Mouse (Mus musculus): ENCODE data around the gene Thsd4. TPM values are rescaled to one million over a fixed set of nuclear protein-coding genes. Genes with fewer than 3 reads are reported as not detected.

Thsd4 gene
- total RNA-seq, 1 experiment from 2014 or later: 7.2 TPM

DNA sequence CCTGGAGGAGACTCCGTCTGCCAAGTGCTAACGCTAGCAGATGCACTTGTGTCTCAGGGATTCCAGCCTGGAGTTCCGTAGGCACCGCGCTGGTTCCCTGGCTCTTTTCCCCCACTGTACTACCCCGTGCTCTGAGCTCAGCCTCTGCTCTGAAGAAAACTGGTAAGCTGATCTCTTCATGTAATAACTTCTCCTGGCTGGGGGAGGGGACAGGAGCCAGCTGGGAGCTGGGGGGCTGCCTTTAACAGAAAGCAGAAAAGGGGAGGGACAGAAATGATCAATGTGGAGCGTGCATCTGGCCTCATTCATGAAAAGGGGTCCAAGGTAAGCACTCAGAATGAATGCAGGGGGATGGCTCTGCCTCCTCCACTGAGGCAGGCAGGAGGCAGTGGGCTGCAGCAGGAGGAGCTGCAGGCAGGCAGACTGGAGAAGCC is 380.7 kb downstream of the Thsd4 start:
- DNase-seq: no peak

DNA sequence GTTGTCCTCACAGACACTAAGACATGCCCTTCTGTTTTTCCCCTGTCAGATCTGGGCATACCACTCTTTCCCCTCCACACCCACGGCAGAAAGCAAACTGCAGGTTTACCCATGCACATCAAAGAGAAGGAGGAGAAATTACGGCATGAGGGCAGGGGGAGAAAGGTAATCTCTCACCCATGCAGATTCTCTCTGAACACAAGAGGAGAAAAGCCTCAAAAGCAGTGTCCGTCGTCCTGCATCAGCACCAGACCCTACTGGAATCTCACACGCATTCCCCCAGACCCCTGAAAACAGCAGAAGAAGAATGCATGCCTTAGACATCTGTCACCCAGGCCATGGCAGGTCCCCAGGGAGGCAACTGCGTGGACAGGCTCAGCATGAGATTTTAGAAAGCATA is 381.4 kb downstream of the Thsd4 start:
- no peak for DNase-seq

DNA sequence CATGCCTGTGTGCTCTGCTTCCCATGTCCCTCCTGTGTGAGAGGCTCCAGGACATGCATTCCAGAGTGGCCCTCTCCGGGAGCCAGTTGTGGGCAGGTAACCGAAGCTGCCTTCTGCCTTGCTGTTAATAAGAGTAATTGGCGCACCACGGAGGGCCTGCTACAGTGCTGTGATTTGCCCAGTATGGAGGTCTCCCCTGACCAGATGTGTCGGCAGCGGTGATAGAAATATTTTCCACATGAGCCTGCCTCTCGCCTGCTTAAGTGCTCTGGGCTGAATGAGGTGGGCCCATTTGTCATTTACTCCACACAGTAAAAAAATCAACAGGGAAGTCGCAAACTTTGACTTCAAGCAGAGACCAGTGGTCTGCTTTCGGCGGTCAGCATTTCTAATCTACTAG is 382.4 kb downstream of the Thsd4 start:
- DNase-seq: no peak

DNA sequence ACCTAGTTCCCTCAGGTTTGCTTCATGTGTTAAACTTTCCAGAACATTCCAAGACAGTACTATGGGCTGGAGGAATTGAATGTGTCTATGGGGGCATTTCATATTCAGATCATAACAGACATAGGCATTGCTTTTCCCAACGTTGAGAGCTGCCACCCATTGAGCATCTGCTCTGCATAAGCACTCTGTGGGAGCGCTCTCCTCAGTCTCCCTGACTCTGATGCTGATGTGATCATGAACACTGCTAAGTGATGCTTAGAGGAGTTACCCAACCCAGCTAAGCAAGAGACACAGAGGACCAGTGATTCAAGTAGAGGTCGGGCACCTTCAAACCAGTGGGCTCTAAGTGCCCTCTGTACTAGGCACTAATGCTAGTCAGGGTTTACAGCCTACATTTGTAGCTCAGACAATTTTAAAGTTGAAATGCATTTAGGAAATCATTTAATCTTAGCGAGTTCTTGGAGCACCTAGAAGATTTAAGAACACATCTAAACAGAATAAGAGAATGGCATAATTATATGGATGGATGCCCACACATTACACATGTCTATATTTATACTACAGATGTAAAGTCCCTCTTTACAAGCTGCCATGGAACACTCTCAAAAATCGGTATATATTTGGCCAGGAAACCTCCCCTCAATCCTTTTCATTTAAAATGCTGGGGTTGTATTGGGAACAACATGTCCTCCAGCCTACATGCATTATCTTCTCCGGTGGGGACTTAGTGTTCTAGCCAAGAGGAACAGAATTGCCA is 392.4 kb downstream of the Thsd4 start:
- no peak for DNase-seq

DNA sequence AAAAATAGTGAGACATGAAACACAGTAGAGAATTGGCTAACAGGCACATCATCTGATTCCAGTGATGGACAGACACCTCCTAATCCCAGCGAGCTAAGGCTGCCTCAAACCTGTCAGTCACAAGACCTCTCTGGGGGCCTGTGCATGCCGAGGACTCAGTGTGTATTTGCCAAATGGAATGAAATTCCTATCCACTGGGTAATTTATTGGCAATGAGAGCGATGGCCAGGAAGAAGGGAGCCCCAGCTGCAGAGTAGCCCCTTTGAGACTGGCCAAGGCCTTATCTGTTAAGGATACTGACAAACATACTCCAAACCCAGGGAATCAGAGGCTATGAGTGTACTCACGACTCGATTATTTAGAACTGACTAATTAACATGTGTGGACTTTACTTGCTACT is 394.9 kb downstream of the Thsd4 start:
- DNase-seq: no peak

DNA sequence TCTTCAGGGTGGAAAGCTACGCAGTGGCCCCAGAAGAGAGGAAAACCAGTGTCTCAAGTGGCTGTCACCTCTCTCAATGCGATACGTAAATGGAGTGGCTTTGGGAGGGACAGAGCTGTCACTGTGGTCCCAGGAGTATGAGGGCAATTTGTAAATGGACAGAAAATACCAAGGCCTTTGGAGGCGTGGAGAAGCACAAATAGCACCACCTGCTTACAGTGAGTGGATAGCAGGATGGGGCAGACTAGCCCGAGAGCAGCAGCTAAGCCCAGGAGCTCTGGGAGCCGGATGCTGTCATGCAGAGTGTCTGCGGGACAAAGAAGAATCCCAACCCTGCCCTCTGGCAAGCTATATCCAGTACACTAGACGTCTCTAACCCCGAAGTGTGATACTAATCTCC is 397.7 kb downstream of the Thsd4 start:
- no peak for DNase-seq

DNA sequence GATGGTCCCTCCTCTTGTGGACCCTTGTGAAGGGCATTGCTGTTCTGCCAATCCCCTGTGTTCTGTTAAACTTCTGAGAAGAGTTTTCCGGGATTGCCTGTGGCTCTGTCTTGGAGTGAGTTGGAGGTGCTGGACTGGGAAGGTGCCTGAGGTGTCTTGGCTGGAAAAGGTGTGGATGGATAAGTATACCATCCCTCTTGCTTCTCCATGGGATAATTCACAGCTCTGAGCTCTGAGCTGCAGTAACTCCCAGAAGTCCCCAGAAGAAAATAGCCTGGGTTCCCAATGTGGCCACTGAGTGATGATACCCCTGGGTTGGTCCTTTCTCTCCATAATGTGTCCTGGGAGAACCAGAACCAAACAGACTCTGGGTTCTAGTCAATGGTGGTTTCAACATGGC is 398.8 kb downstream of the Thsd4 start:
- no peak for DNase-seq

DNA sequence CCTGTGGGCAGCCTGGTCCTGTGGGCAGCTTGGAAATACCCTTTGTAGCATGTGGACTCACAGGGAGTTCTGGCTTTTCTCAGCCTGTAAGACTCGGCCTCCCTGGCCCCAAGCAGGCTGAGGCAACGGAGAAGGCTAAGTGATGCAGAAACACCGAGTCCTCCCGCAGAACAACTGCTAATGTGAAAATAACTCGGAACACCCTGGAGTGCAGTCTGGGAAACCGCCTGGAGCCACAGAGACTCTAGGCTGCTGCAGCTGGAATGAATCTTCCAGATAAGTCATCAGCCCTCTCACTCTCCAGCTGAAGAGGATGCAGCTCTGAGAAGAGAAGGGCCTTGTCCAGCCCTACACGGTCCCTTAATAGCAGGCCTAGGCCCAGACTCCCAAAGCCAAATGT is 402.0 kb downstream of the Thsd4 start:
- no peak for DNase-seq

DNA sequence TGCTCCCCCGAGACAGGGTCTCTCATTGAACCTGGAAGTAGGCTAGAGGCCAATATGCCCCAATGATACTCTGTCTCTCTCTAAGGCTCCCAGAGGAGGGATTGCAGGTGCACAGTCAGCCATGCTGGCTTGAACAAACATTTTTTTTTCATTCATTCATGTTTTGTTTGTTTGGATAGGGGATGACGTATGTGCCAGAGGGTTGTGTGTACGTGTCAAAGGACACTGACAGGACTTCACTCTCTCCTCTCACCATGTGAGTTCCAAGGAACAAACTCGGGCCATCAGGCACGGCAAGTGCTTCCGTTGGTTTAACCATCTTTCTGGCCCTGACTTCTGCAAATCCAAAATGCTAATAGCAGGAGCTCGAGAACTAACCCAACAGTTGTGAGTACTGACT is 404.0 kb downstream of the Thsd4 start:
- no peak for DNase-seq

DNA sequence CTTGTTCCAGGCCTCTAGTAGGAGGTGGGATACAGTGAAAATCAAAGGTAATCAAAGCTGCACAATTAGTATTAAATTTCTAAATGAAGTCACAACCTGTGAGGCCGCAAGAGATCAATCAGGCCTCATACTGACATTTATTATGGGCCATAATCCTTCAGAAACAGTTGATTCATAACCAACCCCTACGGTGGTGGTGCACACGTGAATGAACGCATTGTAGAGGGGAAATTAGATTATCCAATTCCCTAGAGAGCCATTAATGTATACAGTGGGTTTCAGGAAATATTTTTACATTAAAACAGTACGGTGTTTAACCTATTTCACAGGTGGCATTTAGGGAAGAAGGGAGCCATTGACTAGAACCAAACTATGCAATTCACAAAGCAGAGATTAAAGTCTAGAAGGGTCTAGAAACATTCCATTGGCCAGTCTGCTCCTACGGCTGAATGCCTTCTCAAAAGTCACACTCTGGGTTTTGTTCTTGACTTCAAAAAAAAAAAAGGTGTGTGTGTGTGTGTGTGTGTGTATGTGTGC is 406.1 kb downstream of the Thsd4 start:
- DNase-seq: no peak

DNA sequence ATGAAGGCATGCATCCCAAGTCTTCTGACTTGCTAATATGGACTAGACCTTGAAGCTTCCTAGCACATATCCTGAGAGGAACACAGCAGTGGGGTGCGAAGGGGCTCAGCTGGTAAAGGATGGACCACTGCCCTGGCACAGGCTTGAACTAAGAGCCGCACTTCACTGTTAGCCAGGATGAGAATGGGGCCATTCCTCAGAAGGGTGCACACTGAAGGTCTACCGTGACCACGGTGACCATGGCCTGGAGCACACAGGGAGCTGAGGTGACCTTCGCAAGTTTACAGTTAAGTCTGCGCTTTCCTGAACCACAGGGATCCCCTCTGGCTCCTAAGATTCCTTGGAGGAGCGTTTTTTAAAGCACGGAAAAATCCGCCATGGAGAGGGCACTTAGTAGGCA is 406.5 kb downstream of the Thsd4 start:
- DNase-seq: no peak

DNA sequence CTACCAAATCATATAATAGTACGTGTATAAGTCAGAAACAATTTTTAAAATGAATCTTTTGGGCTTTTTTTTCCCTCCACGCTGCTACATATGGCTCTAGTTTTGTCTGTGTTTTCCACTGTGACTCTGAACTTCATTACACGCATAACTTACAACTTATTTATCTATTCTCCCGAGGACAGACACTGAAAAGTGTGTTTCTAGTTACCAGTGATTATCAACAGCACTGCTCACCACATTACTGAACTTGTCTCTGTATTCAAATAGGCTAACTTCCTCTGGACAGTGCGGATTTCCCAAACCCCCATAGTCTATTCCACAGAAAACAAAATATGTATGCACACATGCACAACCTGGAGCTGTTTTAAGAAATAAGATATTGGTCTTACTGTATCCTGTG is 411.6 kb downstream of the Thsd4 start:
- no peak for DNase-seq

DNA sequence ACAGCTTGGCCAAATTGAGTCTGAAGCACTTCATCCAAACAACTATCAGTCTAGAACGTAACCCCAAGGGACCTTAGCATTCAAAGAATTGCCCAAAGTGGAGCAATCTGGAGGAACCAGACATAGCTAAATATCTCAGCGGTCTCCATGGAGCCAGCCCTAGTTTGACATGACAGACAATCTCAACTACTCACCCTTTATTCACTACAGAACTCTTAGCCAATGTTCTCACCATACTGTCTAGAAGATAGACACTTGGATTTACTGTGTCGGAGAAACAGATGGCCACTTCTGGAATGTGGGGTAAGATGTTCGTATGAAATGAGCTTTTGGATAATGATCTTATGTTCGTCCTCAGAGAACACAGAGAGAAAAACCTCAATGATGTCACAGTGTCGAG is 415.2 kb downstream of the Thsd4 start:
- DNase-seq: no peak

DNA sequence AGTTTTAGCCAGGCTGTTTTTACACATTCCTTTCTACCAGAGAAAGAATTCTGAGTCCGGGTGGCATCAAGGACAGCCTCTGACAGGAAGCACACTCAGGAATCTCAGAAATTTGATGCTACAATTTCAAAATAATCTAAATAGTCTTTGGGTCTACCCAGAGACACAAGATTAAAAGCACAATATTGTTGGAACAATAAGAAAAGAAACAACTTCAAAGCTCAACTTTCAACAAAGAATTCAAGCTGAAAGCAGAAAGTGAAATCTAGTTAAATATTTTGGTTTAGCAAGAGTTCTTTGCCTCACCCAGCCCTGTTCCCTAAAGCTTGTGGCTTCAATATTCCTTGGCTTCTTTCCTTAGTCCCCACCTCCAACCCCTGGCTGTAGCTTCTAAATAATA is 415.7 kb downstream of the Thsd4 start:
- DNase-seq: no peak

DNA sequence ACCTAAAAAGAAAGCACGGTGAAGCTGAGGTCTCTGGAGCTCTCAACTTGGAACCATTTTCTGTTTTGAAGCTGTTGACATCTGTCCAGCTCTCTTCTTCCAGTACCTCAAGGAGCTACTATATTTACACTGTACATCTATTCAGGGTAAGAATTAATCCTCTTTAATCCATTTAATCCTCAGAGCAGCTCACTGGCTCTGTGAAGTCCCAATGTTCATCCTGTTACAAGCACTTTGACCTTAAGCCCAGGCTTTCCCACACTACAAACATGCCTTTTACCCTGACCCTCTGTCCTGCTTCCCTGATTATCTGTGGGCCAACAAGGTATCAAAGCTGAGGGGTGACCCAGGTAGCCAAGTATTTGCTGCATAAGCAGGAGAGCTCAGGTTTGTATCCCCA is 427.6 kb downstream of the Thsd4 start:
- no peak for DNase-seq

DNA sequence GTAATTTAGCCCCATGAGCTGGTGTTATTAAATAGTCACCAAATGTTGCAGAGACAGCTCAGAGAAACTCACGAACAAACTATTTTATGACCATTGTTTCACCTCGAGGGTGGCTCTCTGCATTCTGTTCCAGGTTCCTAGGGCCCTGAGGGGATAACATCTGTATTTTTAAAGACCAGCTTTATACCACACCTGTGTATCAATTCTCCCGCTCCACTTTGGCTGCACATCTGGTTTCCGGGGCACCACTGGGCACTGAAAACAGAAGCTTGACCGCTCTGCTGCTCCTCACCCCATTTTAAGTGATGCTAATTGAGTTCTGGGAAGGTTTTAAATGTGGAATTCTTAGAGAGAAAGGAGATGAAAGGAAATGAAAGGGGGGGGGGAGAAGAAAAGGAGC is 429.4 kb downstream of the Thsd4 start:
- no peak for DNase-seq

DNA sequence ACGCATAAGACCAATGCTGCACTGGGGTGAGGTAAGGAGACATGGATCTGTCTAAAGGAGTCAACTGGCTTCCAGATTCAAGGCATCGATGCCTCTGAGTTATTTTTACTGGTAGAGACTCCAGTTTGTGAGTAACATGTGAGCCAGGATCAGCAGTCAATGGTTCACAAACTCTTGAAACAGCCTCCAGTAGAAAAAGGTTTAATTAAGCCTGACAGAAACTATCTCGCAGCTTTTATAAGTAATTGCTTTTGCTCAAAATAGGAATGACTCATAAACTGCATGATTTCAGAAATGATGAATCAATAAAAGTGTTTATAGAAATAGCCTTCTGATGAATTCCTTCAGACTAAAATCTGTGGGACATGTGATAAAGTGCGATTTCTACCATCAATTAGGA is 432.4 kb downstream of the Thsd4 start:
- DNase-seq: no peak

DNA sequence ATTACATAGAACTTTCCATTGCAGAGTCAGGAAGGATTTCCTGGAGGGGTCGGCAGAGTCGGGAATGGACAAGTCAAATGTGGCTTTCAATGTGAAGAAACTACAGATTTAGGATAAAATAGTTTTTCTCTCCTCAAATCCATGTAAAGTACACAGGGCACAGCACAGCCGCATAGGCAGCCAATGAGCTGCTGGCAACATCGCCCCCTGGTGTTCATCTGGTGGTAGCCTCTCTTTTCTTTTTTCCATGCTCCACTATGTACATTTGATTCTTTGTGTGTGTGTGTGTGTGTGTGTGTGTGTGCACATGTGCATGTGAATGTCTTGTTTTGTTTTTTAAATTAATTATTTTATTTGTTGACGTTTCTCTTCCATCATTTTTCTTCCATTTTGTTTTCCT is 433.7 kb downstream of the Thsd4 start:
- DNase-seq: peak; percentile 70

DNA sequence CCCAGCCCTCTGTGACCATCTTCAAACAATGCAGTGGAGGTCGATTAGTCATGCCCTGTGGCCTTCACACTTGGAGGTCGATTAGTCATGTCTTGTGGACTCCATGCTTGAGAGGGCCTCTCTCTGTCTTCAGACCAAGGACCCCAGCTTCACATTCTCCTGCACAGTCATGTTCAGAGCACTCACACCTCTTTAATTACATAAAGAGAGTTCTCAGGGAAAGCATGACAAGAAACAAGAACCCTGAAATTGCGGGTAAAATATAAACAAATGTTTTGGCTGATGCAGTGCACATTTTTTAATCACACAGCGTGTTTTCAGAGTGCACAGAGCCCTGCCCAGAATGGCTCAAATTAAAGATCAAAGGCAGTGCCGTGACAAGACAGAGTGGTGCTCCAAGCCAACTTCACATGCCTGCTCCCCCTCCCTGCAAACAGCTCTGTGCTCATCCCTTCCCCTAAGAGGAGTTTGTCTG is 439.7 kb downstream of the Thsd4 start:
- DNase-seq: peak; percentile 55

DNA sequence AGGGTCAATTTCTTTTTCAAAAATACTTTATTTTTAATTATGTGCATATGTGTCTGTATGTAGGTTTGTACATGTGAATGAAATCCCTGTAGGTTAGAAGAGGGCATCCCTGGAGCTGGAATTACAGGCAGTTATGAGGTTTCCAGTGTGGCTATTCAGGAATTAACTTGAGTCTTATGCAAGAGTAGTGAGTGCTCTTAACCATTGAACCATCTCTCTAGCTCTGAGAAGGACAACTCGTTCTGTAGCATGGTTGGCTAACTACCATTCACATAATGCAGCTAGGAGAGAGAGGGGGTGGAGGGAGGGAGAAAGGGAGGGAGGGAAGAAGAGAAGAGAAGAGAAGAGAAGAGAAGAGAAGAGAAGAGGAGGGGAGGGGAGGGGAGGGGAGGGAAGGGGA is 444.1 kb downstream of the Thsd4 start:
- no peak for DNase-seq

DNA sequence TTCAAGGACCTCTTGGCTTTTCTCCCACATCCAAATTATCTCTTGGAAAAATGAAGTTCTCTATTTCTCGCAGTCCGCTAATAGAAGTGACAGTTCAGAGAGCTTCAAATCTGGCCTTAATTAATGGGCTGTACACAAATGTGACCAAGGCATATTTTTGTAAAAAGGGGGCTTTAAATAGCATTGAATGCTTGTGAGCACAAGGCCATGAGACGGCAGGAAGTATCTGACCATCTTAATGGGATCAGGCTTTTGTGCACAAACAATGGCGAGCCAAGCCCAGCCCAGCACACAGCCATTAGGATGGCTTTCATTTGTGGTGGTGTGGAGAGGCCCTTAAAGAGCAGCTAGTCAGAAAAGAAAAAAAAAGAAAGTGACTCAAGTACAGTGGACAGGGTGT is 445.4 kb downstream of the Thsd4 start:
- no peak for DNase-seq

DNA sequence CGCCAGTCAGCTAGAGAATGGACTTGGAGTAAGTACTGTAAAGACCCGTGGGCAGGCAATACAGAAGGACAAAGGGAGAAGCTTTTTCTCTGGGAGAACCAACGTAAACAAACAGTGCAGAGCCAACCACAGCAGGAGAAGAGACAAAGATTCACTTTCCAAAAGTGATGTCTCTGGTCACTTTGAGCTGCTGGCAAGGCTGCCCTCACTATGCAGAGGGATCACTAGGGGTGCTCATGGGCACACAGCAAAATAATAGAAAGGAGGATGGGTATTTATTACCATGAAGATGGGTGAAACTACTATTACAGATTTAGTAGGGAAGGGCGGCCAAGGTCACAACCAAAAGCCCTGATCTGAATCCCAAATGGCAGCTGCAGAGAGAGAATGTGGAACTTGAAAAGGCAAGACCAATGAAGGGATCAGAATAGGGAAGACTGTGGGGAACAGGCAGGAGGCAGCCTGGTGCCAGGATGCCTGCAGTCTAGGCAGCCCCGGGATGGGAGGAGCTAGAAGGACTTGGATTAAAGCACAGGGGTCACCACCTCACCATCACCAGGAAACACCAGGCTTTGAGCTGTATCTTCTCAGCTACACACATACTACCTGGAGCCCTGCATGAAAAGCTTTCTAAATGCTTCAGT is 450.1 kb downstream of the Thsd4 start:
- DNase-seq: no peak

DNA sequence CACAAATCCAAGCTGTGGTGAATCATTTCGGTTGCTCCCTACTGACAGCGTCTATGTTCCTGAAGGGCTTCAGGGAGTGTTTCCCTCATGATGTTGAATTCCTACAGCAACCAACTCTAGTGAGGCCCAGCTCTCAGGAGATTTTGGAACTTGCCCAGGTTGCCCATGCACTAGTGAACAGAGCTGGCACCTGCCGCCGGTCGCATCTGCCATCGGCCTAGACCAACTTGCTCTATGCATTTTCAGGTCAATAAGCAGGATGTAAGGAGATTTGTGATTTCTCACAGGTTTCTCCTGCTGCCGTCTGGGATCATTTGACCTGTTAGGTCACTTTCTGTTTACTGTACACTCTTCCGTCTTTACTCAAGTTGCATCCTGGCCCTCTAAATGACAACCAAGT is 454.6 kb downstream of the Thsd4 start:
- DNase-seq: no peak

DNA sequence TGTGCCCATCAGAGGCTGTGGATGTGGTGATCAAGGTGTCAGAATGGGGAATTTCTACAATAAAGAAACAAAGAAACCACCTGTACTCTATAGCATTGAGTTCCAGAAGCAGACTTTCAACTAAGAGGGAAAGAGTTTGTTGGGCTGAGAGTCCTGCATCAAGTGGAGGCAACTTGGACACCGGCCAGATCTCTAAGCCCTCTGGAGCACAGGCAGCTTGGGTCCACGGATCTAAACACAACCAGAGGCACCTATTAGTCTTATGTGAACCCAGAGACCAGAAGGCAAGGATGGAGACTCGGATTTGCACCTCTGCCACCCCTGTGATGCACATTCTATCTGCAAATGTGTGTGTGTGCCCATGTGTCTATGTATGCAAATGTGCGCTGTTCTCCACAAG is 456.7 kb downstream of the Thsd4 start:
- no peak for DNase-seq

All from adrenal gland, postnatal 25 days (tissue).